Mouse (Mus musculus) embryo, embryonic 10 days (tissue): ENCODE results near the gene Timm10b.

Source experiments
- DNase-seq: peaks from one replicate; pipeline ENCODE4 v3.0.0-alpha.2; 2015; ENCODE audit warnings: low spot score

The Timm10b gene

DNA sequence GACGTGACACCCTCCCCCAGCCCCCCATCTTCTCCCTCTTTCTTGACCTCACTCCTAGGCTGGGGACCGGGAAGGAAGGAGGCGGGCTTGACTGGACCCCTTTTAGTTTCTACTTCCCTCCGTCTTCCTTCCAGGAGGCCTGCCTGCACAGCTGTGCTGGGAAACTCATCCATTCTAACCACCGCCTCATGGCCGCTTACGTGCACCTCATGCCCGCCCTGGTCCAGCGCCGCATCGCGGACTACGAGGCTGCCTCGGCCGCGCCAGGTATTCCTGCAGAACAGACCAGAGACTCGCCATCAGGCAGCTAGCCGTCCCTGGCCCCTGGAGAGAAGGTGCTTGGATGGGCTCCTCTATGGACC is 1.0 kb downstream of the Timm10b start:
- DNase-seq: no peak

DNA sequence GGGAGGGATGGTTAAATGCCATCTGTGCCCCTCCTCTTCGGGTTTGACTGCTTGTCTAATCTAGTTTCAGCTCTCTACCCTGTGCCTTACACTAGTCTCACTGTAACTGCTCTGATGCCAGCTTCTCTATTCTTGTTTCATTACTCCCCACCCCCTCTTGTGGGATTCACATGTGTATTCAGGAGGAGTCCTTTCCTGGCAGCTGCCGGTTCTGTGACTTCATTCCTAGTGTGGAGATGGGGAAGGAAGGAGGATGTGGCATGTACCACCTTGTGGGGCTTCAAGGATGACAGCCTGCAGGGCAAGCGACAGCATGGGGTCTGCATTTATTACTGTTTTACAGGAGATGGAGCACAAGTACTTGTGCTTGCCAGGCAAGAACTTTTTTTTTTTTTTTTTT is 2.1 kb downstream of the Timm10b start:
- no peak for DNase-seq

DNA sequence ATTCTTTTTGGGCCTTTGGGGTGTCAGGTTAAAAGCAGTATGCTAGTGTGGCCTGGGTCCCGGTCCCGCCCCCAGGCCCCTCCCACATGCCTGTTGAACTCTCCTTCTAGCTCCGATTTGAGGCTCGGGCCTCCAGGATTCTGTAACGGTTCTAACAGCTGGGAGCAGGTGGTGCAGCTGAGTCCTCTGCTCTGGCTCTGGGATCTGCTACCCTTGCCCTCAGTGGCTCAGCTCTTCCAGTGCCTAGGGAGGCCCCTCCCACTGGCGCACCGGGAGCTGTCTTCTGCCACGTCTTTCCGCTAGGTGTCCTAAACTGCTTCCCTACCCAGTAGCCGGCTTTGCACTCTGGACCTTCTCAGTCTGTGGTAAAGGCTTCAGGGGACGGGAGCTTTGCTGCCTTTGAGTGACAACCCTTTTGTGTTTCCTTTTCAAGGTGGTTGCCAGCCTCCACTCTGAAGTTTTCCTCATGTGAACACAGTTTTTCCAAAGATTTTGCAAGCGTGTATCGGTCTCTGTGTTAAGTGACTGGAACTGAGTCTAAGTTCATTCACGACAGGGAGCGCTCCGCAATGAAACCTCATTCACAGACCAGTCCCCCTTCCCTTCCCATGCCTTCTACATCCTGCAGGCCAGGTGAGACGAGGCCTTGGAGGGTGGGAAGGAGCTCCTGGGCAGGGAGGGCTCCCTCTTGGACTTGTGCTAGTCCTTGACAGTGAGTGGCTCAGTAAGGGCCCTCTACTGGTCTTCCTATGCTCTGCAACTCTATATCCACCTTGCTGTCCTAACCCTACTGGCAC is 11.0 kb downstream of the Timm10b start, which contains the start of gene Dnhd1:
TSS of gene Dnhd1 (plus strand) at position 189 of the 797 bp plus-strand sequence.
- DNase-seq: peak; percentile 90

DNA sequence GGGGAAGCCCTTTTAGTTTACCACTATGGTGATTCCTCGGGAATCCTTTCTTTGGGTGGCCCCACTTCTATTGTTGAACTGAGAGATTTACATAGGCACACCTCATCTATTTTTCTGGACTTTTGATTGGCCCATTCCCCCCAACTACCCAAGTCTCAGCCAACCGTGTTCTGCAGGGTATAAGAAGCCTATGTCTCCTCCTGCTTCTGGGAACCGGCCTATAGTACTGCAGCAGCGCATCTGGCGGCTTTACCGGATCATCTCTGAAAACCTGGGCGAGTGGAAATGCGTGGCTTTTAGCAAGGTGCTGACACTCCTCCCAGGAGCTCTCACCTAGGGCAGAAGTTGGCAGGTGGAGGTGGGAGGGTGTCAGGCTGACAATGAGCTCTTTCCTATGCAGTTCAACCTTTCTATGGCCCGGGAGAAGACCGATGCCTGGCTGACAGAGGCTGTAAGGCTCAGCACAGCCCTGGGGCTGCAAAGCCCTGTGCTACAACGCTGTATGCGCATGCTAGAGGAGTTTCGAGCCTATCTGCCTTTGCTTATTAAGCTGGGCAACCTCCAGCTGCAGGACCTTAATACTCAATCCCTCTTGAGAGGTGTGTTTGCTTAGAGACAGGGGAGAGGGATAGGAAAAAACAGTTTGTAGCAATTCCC is 45.8 kb downstream of the Timm10b start:
- DNase-seq: peak; percentile 41

DNA sequence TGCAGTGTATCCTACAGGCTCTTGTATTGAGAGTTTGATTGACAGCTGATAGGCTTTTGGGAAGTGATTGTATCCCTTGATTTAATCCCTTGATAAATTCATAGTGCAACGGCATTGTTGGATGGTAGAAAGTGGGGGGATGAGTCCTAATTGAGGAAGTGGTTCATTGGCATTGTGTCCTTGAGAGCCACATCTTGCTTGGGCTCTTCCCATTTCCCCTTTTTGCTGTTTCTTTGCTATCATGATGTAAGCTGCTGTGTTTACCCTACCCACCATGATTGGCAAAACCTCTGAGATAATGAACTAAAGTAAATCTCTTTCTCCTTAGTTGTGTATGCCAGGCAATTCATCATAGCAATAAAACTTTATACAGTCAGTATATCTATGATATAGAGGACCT is 51.0 kb downstream of the Timm10b start:
- DNase-seq: no peak
